Mouse (Mus musculus) neural tube, embryonic 13.5 days (tissue): ENCODE measurements around the gene Ppp1r32. TPM values are rescaled to one million over a fixed set of nuclear protein-coding genes. Genes with fewer than 3 reads are reported as not detected.
A peak's percentile ranks its signal among the peaks of the same experiment; 100 is the strongest.

ENCODE experiments used
- ATAC-seq: fragments of 200-750 bp; cut with Nextera tagmentation; 2 replicates; pipeline ENCODE4 v1.8.0; 2017; ENCODE audit warnings: low read depth, mild to moderate bottlenecking, moderate TSS enrichment, moderate library complexity
- H3K27ac ChIP-seq: fragments of 300-500 bp; sonication (generic); replicated peaks from 2 replicates; pipeline ENCODE4 v1.5.1; 2015; ENCODE audit warnings: moderate library complexity, mild to moderate bottlenecking, inconsistent platforms
- H3K27me3 ChIP-seq: fragments of 300-500 bp; sonication (generic); 2 replicates; pipeline ENCODE4 v1.6.1; 2015; ENCODE audit warnings: mild to moderate bottlenecking, inconsistent platforms
- H3K36me3 ChIP-seq: fragments of 300-500 bp; sonication (generic); 2 replicates; pipeline ENCODE4 v1.6.1; 2015; ENCODE audit warnings: mild to moderate bottlenecking, inconsistent platforms
- H3K4me1 ChIP-seq: fragments of 300-500 bp; sonication (generic); replicated peaks from 2 replicates; pipeline ENCODE4 v1.6.1; 2015; ENCODE audit warnings: inconsistent platforms
- H3K4me2 ChIP-seq: fragments of 300-500 bp; sonication (generic); 2 replicates; pipeline ENCODE4 v1.6.1; 2015; ENCODE audit warnings: inconsistent platforms, mild to moderate bottlenecking, moderate library complexity
- H3K4me3 ChIP-seq: fragments of 300-500 bp; sonication (generic); 2 replicates; pipeline ENCODE4 v1.5.1; 2015; ENCODE audit warnings: mild to moderate bottlenecking, inconsistent platforms
- H3K9ac ChIP-seq: fragments of 300-500 bp; sonication (generic); 2 replicates; pipeline ENCODE4 v1.6.1; 2015; ENCODE audit warnings: moderate library complexity, mild to moderate bottlenecking, inconsistent platforms
- H3K9me3 ChIP-seq: fragments of 300-500 bp; sonication (generic); 2 replicates; pipeline ENCODE4 v1.6.1; 2016; ENCODE audit warnings: inconsistent platforms
- WGBS: fragments of 180-500 bp; shearing (Covaris S2); methylation state at CpG from one replicate; pipeline ENCODE4 v1.1.7; 2015; 5-methylcytosine and 5-hydroxymethylcytosine counted together
- polyA plus RNA-seq: library from polyadenylated mRNA; unstranded; fragments of >200 nt; fragmentation: Nextera tagmentation; extraction: Ambion mirVana; gene quantifications from 2 replicates; pipeline ENCODE4 v1.2.1, GENCODE M21; 2015

Ppp1r32 gene
- polyA plus RNA-seq, 1 experiment from 2014 or later, result 0.18 TPM

DNA sequence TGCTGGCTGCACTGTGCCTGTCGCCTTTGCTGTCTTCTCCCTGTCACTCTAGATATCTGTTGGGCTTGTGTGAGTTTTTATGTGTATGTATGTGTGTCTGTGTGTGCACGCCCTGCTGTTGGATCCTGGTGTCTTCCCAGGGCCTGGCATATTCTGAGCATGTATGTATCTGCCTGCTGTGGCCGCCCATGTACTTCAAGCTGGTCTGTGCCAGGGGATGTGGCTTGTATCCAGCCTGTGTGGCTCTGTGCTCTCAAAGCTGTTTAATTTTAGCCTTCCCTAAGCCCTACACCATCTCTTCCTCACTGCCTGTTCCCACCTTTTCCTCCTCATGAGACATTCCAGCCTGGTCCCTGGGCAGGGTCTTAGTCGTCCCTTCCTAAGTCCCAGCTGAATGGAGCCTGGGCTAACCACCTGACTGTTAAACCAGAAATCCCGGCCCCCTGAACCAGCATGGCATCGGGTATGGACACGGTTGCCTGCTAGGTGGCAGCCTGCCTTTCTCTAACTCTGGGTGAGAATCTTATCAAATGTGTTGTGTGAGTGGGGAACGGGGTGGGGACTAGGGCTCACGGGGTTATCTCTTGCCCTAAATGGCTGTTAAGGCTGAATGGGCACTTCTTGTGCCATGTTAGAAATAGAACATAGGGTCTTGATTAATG lies 48.7 kb downstream of the Ppp1r32 start:
- H3K9me3 ChIP-seq, result no peaks in the 10 kb centered on the region
- no peak overlapping the region for H3K27ac ChIP-seq
- H3K36me3 ChIP-seq, result peaks cover under 1% of the 10 kb centered on the region; the same call in 1 of the 2 replicates
- no peak overlapping the region for H3K4me2 ChIP-seq
- peaks cover 4% of the 10 kb centered on the region for H3K27me3 ChIP-seq
- 81% methylated on average over 9 of the region's 9 CpGs for WGBS
- H3K9ac ChIP-seq, result no peak overlapping the region
- H3K4me1 ChIP-seq, result peaks cover 12% of the 10 kb centered on the region
- no peak for ATAC-seq
- H3K4me3 ChIP-seq, result no peak overlapping the region

DNA sequence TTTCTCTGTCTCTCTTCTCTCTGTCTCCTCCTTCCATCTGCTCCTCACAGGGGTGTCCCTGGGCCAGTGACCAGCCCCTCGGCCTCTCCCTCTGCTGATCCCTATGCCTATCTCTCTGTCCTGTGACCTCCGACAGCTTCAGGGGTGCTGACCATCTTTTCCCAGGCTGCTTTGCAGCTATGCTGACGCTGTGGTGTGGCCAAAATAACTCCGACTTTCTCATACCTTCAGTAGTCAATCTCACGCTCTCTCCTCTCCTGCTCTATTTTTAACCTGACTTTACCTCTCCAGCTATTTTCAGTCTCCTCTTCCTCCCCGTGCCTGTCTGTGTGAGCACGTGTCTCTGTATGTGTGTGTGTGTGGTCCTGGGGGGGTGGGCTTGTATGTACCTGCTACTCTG lies 49.5 kb downstream of the Ppp1r32 start:
- Histone ChIP-seq H3K4me1 (peaks cover 15% of the 10 kb centered on the region), H3K4me2 (no peak overlapping the region), H3K36me3 (no peaks in the 10 kb centered on the region), H3K27ac (no peak overlapping the region), H3K4me3 (no peak overlapping the region), H3K9me3 (no peaks in the 10 kb centered on the region), H3K9ac (no peak overlapping the region), H3K27me3 (peaks cover 4% of the 10 kb centered on the region)
- no peak for ATAC-seq
- 89% methylated on average over 7 of the region's 7 CpGs for WGBS

DNA sequence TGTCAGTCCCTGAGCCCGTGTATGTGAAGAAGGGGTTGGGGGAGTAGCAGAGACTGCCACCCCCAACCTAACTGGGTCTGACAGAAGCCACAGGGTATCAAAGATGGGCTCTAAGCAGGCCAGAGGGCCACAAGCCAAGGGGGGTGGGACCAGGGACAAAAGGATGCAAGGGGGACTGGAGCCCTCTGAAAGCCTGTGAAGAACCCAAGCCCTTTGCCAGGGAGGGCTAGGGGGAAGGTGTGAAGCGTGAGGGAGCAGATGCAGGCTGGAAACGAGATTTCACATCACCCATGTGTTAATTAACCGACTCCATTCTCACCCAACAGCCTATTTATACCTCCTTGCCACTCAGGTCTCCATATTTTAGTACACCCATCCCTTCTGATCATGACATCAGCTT lies 50.9 kb downstream of the Ppp1r32 start:
- no peak overlapping the region for H3K27ac ChIP-seq
- H3K9me3 ChIP-seq, result no peaks in the 10 kb centered on the region
- H3K4me3 ChIP-seq, result no peak overlapping the region
- H3K4me1 ChIP-seq, result peaks cover 28% of the 10 kb centered on the region
- 52% methylated on average over 4 of the region's 4 CpGs for WGBS
- H3K36me3 ChIP-seq, result no peaks in the 10 kb centered on the region
- no peak overlapping the region for H3K4me2 ChIP-seq
- H3K9ac ChIP-seq, result no peak overlapping the region
- ATAC-seq, result no peak
- H3K27me3 ChIP-seq, result peaks cover 4% of the 10 kb centered on the region

DNA sequence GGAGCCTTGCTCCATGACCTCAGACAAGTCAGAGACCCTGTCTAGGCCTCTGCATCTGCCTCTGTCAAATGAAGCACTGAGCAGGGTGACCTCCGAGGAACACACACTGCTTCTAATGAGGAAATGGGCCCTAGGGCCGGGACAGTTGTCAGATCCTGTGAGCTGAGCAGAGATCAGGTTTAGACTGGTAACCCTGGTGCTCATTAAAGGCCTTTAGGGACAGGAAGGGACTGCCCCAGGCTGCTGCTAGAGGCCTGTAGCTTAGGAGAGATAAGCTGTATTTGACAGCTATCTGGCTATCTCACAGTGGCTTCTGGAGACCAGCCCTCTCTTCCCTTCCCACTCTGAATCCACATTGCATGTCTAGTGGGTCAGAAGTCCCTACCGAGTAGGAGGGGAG lies 51.3 kb downstream of the Ppp1r32 start:
- Histone ChIP-seq H3K4me1 (peaks cover 33% of the 10 kb centered on the region), H3K9ac (no peak overlapping the region), H3K9me3 (no peaks in the 10 kb centered on the region), H3K27me3 (peaks cover 4% of the 10 kb centered on the region), H3K27ac (no peak overlapping the region), H3K4me3 (no peak overlapping the region), H3K4me2 (no peak overlapping the region), H3K36me3 (no peaks in the 10 kb centered on the region)
- no peak for ATAC-seq
- 62% methylated on average over 3 of the region's 3 CpGs for WGBS

DNA sequence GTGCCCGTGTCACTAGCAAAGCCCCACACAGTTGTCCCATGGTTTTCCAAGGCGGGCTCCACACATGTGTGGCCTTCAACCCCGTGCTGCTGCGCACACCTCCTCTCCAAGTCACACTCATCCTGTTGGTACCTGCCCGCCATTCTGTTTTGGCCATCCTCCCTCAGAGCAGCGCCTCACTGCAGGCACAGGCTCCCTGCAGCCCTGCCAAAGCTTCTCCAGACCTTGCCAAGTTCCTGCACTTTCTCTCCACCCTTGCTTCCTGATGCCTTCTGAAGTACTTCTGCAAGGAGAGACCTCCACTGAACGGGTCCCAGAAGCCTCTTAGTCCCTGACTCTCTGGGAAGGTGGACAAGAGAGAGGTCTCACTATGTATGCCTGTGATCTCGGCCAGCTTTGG lies 53.4 kb downstream of the Ppp1r32 start:
- Histone ChIP-seq H3K27ac (no peak overlapping the region), H3K4me2 (no peak overlapping the region), H3K4me1 (peaks cover 53% of the 10 kb centered on the region), H3K27me3 (peaks cover 4% of the 10 kb centered on the region), H3K9ac (no peak overlapping the region), H3K9me3 (no peaks in the 10 kb centered on the region), H3K4me3 (no peak overlapping the region), H3K36me3 (no peaks in the 10 kb centered on the region)
- ATAC-seq, result no peak
- WGBS, result 91% methylated on average over 8 of the region's 8 CpGs

DNA sequence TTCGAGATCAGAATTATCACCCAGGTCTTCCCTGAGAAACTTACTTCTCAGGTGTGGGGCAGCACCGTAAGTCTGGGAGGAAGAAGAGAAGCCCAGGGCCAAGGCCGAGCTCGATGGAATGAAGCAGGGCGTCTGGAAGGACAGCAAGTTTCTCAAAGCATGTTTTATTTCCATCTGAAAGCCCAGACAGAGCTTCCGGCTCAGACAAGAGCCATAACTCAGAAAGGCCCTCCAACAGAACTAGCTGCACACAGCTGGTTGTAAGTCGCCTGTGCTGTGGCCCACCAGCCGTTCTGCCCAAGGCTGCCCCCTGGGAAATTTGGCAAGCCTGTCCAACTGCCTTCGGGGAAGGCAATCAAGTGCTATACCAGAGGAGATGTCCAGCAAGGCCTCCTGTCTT lies 55.3 kb downstream of the Ppp1r32 start:
- no peak for ATAC-seq
- Histone ChIP-seq H3K4me1 (peaks cover 62% of the 10 kb centered on the region), H3K4me3 (no peak overlapping the region), H3K9me3 (no peaks in the 10 kb centered on the region), H3K4me2 (no peak overlapping the region), H3K36me3 (no peaks in the 10 kb centered on the region), H3K27ac (0 out of 2 replicates have a peak overlapping the region, but pooled peaks have one; percentile 4), H3K27me3 (peaks cover 18% of the 10 kb centered on the region), H3K9ac (0 out of 2 replicates have a peak overlapping the region, but pooled peaks have one; percentile 22)
- 44% methylated on average over 9 of the region's 9 CpGs for WGBS

DNA sequence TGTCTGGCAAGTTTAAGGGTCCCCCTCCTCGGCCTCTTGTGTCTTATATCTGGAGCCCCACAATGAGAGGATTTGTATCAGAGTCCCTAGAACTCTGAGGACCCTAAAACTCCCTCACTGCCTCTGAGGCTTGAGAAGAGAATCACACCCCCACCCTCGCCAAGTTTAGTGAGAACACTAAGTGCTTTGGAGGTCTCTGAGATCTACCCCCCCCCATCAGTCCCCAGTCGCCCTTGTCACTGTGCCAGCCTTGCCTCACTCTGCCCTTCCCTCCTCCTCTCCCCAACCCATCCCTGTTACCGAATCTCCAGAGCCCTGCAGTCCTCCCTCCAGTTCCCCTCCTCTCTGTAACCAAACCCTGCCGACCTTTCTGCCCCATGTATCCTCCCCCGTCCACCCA lies 55.9 kb downstream of the Ppp1r32 start:
- peaks cover 18% of the 10 kb centered on the region for H3K27me3 ChIP-seq
- no peak overlapping the region for H3K9ac ChIP-seq
- peaks cover 68% of the 10 kb centered on the region for H3K4me1 ChIP-seq
- WGBS, result 50% methylated on average over 6 of the region's 6 CpGs
- 0 out of 2 replicates have a peak overlapping the region, but pooled peaks have one; percentile 42 for H3K27ac ChIP-seq
- H3K4me3 ChIP-seq, result no peak overlapping the region
- no peaks in the 10 kb centered on the region for H3K36me3 ChIP-seq
- no peak for ATAC-seq
- no peaks in the 10 kb centered on the region for H3K9me3 ChIP-seq
- H3K4me2 ChIP-seq, result no peak overlapping the region

DNA sequence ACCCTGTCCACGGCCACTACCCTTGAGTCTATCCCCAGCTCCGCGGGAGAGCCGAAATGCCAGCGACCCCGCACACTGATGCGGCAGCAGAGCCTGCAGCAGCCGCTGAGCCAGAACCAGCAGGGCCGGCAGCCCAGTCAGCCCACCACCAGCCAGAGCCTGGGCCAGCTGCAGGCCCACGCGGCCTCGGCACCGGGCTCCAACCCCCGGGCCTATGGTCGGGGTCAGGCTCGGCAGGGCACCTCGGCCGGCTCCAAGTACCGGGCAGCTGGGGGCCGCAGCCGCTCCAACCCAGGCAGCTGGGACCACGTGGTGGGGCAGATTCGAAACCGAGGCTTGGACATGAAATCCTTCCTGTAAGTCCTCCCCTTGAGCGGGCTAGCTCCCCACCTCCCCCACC lies 56.4 kb downstream of the Ppp1r32 start:
- WGBS, result 33% methylated on average over 24 of the region's 25 CpGs
- H3K4me1 ChIP-seq, result peaks cover 73% of the 10 kb centered on the region
- no peaks in the 10 kb centered on the region for H3K36me3 ChIP-seq
- no peaks in the 10 kb centered on the region for H3K9me3 ChIP-seq
- H3K4me3 ChIP-seq, result no peak overlapping the region
- no peak for ATAC-seq
- no peak overlapping the region for H3K4me2 ChIP-seq
- peak overlapping the region; percentile 45; the same call in 1 of the 2 replicates for H3K9ac ChIP-seq
- peak overlapping the region; percentile 42; the same call in 1 of the 2 replicates for H3K27ac ChIP-seq
- peaks cover 21% of the 10 kb centered on the region for H3K27me3 ChIP-seq

DNA sequence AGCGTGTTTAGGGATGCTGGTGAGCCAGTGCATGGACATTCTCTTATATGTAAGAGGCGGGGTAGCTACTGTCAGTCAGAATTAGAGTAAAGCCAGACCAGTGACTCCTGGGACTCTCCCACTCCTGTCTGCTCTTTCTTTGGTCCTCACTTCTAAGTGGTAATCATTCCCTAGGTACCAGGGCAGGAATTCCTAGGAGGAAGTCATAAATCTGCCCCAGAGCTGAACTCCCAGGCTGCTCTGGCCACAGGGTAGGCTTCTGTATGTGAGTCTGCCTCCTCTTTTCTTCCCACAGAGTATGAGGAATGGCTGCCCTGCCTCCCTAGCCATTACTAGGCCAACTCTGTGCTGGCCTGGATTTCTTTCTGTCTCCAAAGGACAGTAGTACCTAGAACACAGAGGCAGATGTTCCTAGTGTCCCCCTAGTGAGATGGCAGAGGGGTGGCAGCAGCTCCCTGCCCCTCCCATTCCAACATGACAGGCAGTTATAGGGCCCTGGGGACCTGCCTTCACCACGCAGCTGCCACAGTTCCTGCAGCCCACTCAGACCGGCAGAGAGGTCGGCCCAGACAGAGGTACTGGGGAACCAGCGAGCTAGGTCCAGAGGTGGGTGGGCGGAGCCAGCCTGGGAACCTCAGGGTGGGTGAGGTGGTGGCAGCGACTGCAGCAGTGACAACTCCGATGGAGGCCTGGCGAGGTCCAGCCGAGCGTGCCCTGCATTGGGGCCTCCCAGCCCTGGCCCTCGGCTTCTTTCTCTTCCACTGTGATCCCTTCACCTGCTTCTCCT lies 57.1 kb downstream of the Ppp1r32 start:
- no peak; the same call in 1 of the 2 replicates for ATAC-seq
- H3K27me3 ChIP-seq, result peaks cover 22% of the 10 kb centered on the region
- H3K4me1 ChIP-seq, result peaks cover 74% of the 10 kb centered on the region
- WGBS, result 32% methylated on average over 13 of the region's 13 CpGs
- peak overlapping the region; percentile 45; the same call in 1 of the 2 replicates for H3K9ac ChIP-seq
- peak overlapping the region; percentile 42; the same call in 1 of the 2 replicates for H3K27ac ChIP-seq
- no peaks in the 10 kb centered on the region for H3K36me3 ChIP-seq
- no peaks in the 10 kb centered on the region for H3K9me3 ChIP-seq
- no peak overlapping the region for H3K4me3 ChIP-seq
- H3K4me2 ChIP-seq, result no peak overlapping the region

DNA sequence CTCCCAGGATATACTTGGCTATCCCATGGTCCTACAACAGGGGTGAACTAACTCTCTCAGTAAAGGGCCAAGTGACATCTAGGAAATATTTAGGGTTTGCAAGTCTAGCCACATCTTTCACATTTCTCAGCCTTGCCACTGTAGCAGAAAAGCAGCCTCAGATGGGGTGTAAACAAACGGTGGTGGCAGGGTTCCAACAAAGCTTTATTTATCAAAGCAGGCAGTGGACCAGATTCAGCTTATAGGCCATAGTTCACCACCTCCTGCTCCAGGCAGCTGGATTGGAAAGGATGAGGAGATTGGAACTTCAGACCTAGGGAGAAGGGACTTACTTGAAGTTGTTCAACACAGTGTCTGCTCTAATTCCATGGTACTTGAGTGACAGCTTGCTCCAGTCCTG lies 58.0 kb downstream of the Ppp1r32 start:
- Histone ChIP-seq H3K27ac (no peak overlapping the region), H3K4me2 (no peak overlapping the region), H3K4me3 (no peak overlapping the region), H3K9me3 (no peaks in the 10 kb centered on the region), H3K4me1 (peaks cover 65% of the 10 kb centered on the region), H3K27me3 (peaks cover 22% of the 10 kb centered on the region), H3K9ac (no peak overlapping the region), H3K36me3 (no peaks in the 10 kb centered on the region)
- no peak for ATAC-seq
- WGBS, result 52% methylated on average over 1 of the region's 1 CpGs
